Mouse (Mus musculus) sigmoid colon, adult 10 weeks (tissue): Measurements from ENCODE around the gene Gm4340. TPM values are rescaled to one million over a fixed set of nuclear protein-coding genes. Genes with fewer than 3 reads are reported as not detected.

Source experiments
- polyA plus RNA-seq: library from polyadenylated mRNA; stranded (reverse); fragments of 350-450 nt; fragmentation: Illumina TruSeq; extraction: RNeasy Lipid Tissue Mini Kit (QIAGEN cat#74804); gene quantifications from one replicate; pipeline ENCODE4 v1.2.3, GENCODE M21; 2014; ENCODE audit warnings: low read depth, low replicate concordance

Gm4340 gene
- not detected for polyA plus RNA-seq

DNA sequence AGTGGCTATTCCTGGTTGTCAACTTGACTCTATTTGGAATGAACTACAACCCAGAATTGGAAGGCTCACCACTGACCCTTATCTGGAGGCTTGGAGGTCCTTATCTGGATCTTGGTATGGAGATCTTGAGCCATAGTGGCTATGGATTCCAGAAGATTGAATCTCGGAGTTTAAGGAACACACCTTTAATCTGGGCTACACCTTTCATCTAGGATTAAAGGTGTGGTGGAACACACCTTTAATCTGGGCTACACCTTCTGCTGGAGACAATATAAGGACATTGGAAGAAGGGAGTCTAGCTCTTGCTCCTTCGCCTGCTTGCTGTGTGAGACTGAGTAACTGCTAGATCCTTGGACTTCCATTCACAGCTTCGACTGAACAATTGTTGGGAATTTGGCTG is at the start of gene Gm4340:
Gm4340 (plus strand) TSS at position 301 of the 400 bp plus-strand sequence.

DNA sequence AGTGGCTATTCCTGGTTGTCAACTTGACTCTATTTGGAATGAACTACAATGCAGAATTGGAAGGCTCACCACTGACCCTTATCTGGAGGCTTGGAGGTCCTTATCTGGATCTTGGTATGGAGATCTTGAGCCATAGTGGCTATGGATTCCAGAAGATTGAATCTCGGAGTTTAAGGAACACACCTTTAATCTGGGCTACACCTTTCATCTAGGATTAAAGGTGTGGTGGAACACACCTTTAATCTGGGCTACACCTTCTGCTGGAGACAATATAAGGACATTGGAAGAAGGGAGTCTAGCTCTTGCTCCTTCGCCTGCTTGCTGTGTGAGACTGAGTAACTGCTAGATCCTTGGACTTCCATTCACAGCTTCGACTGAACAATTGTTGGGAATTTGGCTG is 42.6 kb upstream of the Gm4340 start, which contains the start of gene Gm6763:
Gm6763 (plus strand) TSS at position 301 of the 400 bp plus-strand sequence.

DNA sequence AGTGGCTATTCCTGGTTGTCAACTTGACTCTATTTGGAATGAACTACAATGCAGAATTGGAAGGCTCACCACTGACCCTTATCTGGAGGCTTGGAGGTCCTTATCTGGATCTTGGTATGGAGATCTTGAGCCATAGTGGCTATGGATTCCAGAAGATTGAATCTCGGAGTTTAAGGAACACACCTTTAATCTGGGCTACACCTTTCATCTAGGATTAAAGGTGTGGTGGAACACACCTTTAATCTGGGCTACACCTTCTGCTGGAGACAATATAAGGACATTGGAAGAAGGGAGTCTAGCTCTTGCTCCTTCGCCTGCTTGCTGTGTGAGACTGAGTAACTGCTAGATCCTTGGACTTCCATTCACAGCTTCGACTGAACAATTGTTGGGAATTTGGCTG is 34.1 kb upstream of the Gm4340 start, which contains the start of gene Gm8764:
Gm8764 (plus strand) TSS at position 301 of the 400 bp plus-strand sequence.

DNA sequence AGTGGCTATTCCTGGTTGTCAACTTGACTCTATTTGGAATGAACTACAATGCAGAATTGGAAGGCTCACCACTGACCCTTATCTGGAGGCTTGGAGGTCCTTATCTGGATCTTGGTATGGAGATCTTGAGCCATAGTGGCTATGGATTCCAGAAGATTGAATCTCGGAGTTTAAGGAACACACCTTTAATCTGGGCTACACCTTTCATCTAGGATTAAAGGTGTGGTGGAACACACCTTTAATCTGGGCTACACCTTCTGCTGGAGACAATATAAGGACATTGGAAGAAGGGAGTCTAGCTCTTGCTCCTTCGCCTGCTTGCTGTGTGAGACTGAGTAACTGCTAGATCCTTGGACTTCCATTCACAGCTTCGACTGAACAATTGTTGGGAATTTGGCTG is 25.6 kb upstream of the Gm4340 start, which contains the start of gene Gm21304:
Gm21304 (plus strand) TSS at position 301 of the 400 bp plus-strand sequence.

DNA sequence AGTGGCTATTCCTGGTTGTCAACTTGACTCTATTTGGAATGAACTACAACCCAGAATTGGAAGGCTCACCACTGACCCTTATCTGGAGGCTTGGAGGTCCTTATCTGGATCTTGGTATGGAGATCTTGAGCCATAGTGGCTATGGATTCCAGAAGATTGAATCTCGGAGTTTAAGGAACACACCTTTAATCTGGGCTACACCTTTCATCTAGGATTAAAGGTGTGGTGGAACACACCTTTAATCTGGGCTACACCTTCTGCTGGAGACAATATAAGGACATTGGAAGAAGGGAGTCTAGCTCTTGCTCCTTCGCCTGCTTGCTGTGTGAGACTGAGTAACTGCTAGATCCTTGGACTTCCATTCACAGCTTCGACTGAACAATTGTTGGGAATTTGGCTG is 17.1 kb upstream of the Gm4340 start, which contains the start of gene Gm21312:
Gm21312 (plus strand) TSS at position 301 of the 400 bp plus-strand sequence.

DNA sequence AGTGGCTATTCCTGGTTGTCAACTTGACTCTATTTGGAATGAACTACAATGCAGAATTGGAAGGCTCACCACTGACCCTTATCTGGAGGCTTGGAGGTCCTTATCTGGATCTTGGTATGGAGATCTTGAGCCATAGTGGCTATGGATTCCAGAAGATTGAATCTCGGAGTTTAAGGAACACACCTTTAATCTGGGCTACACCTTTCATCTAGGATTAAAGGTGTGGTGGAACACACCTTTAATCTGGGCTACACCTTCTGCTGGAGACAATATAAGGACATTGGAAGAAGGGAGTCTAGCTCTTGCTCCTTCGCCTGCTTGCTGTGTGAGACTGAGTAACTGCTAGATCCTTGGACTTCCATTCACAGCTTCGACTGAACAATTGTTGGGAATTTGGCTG is 8.6 kb upstream of the Gm4340 start, which contains the start of gene Gm20765:
Gm20765 (plus strand) TSS at position 301 of the 400 bp plus-strand sequence.

Other genes with a start within 250 kb of the Gm4340 start
- gene Gm21293, start 51.1 kb upstream of the Gm4340 start, polyA plus RNA-seq, result not detected
- not detected for gene Gm6763, start 42.5 kb upstream of the Gm4340 start, polyA plus RNA-seq
- not detected for gene Gm8764, start 34.0 kb upstream of the Gm4340 start, polyA plus RNA-seq
- not detected for gene Gm21304, start 25.5 kb upstream of the Gm4340 start, polyA plus RNA-seq
- not detected for gene Gm21312, start 17.0 kb upstream of the Gm4340 start, polyA plus RNA-seq
- gene Gm20765, start 8.5 kb upstream of the Gm4340 start, polyA plus RNA-seq, result not detected